In the genomic region with DNA sequence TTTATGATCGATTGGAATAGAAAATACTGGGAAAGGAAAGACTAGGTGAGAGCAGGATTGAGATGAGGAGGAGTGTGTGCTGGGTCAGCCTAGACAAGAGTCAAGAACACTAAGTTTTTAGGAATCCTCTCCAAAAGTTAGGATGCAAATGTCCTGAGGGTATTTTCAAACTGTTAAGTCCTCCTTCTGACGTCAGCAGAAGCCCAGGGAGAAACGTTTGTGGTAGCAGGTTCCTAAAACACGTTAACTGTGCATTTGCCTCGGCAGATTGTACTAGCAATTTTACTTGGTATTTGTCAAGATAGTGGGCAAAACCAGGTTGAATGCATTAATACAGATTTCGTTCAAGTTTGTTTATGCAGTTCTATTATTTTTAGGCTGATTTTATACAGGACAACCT, we compare ENCODE assay signal across 9 mouse cellular contexts. TPM values are rescaled to one million over a fixed set of nuclear protein-coding genes. Genes with fewer than 3 reads are reported as not detected.
DNase-seq lines count a peak whose midpoint lies in the region; ATAC-seq and TF ChIP-seq lines count a peak whose summit lies in the region.
"Had no signal": no experiment of that assay in that cellular context is flagged by ENCODE, and none has a peak within 500 bp of the region (broad histone marks: within the 10 kb centered on the region; RNA-seq: fewer than 3 reads in every experiment).

No protein-coding gene starts in this region.

- no peak for TF ChIP-seq POLR2A in lung, adult 2 months (IDR thresholded peaks at IDR 0.05; ENCODE audit: borderline replicate concordance, extremely low read depth, low read depth, low read length)

- peak overlapping the region; percentile 80 for H3K9ac ChIP-seq in kidney, embryonic 16.5 days (replicated peaks; ENCODE audit: low read length)
- peak overlapping the region; percentile 42; the same call in 1 of the 2 replicates for H3K9ac ChIP-seq in embryonic facial prominence, embryonic 11.5 days (replicated peaks; ENCODE audit: low read length)
- peak overlapping the region; percentile 34; the same call in 1 of the 2 replicates for H3K9ac ChIP-seq in intestine, embryonic 16.5 days (ENCODE audit: low read depth, low read length)
- no peak overlapping the region; the same call in 1 of the 2 replicates for H3K9ac ChIP-seq in neural tube, embryonic 14.5 days (replicated peaks; ENCODE audit: low read depth, low read length)

- 11% methylated on average over 6 of the region's 6 CpGs for WGBS in kidney, embryonic 16.5 days
- WGBS in embryonic facial prominence, embryonic 11.5 days = 15% methylated on average over 6 of the region's 6 CpGs
- WGBS in intestine, embryonic 16.5 days = 11% methylated on average over 6 of the region's 6 CpGs
- WGBS in neural tube, embryonic 14.5 days = 19% methylated on average over 6 of the region's 6 CpGs
- WGBS in lung, adult 2 months = 9% methylated on average over 6 of the region's 6 CpGs

- no peak overlapping the region for H3K27ac ChIP-seq in kidney, embryonic 16.5 days (ENCODE audit: low read length)
- no peak overlapping the region for H3K27ac ChIP-seq in embryonic facial prominence, embryonic 11.5 days (replicated peaks; ENCODE audit: low read depth, low read length)
- H3K27ac ChIP-seq in intestine, embryonic 16.5 days (ENCODE audit: low read length) = no peak overlapping the region
- no peak overlapping the region for H3K27ac ChIP-seq in neural tube, embryonic 14.5 days (ENCODE audit: low read depth, low read length)

- peaks cover 13% of the 10 kb centered on the region for H3K36me3 ChIP-seq in kidney, embryonic 16.5 days (ENCODE audit: insufficient read depth, low read length)
- H3K36me3 ChIP-seq in embryonic facial prominence, embryonic 11.5 days (replicated peaks; ENCODE audit: control insufficient read depth, insufficient read depth, low read depth, low read length) = no peaks in the 10 kb centered on the region
- no peaks in the 10 kb centered on the region for H3K36me3 ChIP-seq in intestine, embryonic 16.5 days (ENCODE audit: control insufficient read depth, insufficient read depth, low read length)
- H3K36me3 ChIP-seq in neural tube, embryonic 14.5 days (ENCODE audit: control insufficient read depth, insufficient read depth, low read length) = no peaks in the 10 kb centered on the region

- peaks cover 14% of the 10 kb centered on the region; the same call in 1 of the 2 replicates for H3K4me1 ChIP-seq in kidney, embryonic 16.5 days (ENCODE audit: insufficient read depth, low read length)
- H3K4me1 ChIP-seq in embryonic facial prominence, embryonic 11.5 days (ENCODE audit: control insufficient read depth, insufficient read depth, low read length) = no peaks in the 10 kb centered on the region
- peaks cover 4% of the 10 kb centered on the region; the same call in 1 of the 2 replicates for H3K4me1 ChIP-seq in intestine, embryonic 16.5 days (ENCODE audit: control insufficient read depth, insufficient read depth, low read length)
- H3K4me1 ChIP-seq in neural tube, embryonic 14.5 days (ENCODE audit: control insufficient read depth, insufficient read depth, low read length) = 0 out of 2 replicates have a peak, but pooled peaks cover 5% of the 10 kb centered on the region
- peaks cover 5% of the 10 kb centered on the region; the same call in 1 of the 2 replicates for H3K4me1 ChIP-seq in lung, adult 2 months (ENCODE audit: control insufficient read depth, insufficient read depth, low read length)

- ATAC-seq in kidney, embryonic 16.5 days (ENCODE audit: low FRiP score, low TSS enrichment) = no peak
- ATAC-seq in embryonic facial prominence, embryonic 11.5 days (replicated peaks; ENCODE audit: insufficient number of reproducible peaks, low FRiP score, low TSS enrichment, low read depth) = no peak
- ATAC-seq in intestine, embryonic 16.5 days = no peak
- no peak for ATAC-seq in neural tube, embryonic 14.5 days (ENCODE audit: low read depth)
- no peak for ATAC-seq in monocyte, adult 5-6 weeks (replicated peaks; ENCODE audit: insufficient number of reproducible peaks, low FRiP score, low TSS enrichment, poor library complexity, severe bottlenecking)

- H3K4me3 ChIP-seq in kidney, embryonic 16.5 days (ENCODE audit: low read length) = peak overlapping the region; percentile 85
- peak overlapping the region; percentile 74 for H3K4me3 ChIP-seq in embryonic facial prominence, embryonic 11.5 days (ENCODE audit: low read depth, low read length)
- H3K4me3 ChIP-seq in intestine, embryonic 16.5 days (ENCODE audit: low read length) = peak overlapping the region; percentile 83
- no peak overlapping the region for H3K4me3 ChIP-seq in neural tube, embryonic 14.5 days (ENCODE audit: low read depth, low read length)
- no peak overlapping the region for H3K4me3 ChIP-seq in lung, adult 2 months (replicated peaks; ENCODE audit: extremely low read depth, low read depth, low read length)

- peak overlapping the region; percentile 60 for H3K4me2 ChIP-seq in kidney, embryonic 16.5 days (replicated peaks; ENCODE audit: low read depth, low read length)
- H3K4me2 ChIP-seq in embryonic facial prominence, embryonic 11.5 days (ENCODE audit: low read depth, low read length) = peak overlapping the region; percentile 66
- peak overlapping the region; percentile 62 for H3K4me2 ChIP-seq in intestine, embryonic 16.5 days (ENCODE audit: low read depth, low read length)
- peak overlapping the region; percentile 74; the same call in 1 of the 2 replicates for H3K4me2 ChIP-seq in neural tube, embryonic 14.5 days (ENCODE audit: low read depth, low read length)

- no peaks in the 10 kb centered on the region for H3K9me3 ChIP-seq in kidney, embryonic 16.5 days (ENCODE audit: low read length)
- no peaks in the 10 kb centered on the region for H3K9me3 ChIP-seq in embryonic facial prominence, embryonic 11.5 days (replicated peaks; ENCODE audit: control insufficient read depth, low read length)
- H3K9me3 ChIP-seq in intestine, embryonic 16.5 days (ENCODE audit: control insufficient read depth, low read length) = no peaks in the 10 kb centered on the region
- H3K9me3 ChIP-seq in neural tube, embryonic 14.5 days (ENCODE audit: control insufficient read depth, low read length) = no peaks in the 10 kb centered on the region

- H3K27me3 ChIP-seq in kidney, embryonic 16.5 days (ENCODE audit: insufficient read depth, low read length) = no peaks in the 10 kb centered on the region
- no peaks in the 10 kb centered on the region for H3K27me3 ChIP-seq in embryonic facial prominence, embryonic 11.5 days (ENCODE audit: control insufficient read depth, insufficient read depth, low read length)
- H3K27me3 ChIP-seq in intestine, embryonic 16.5 days (replicated peaks; ENCODE audit: control insufficient read depth, insufficient read depth, low read length) = no peaks in the 10 kb centered on the region
- no peaks in the 10 kb centered on the region for H3K27me3 ChIP-seq in neural tube, embryonic 14.5 days (ENCODE audit: control insufficient read depth, insufficient read depth, low read length)

- no peak for TF ChIP-seq CTCF in lung, adult 2 months (IDR thresholded peaks at IDR 0.05; ENCODE audit: insufficient read depth, low read length)

- DNase-seq in kidney, postnatal 4 days = no peak
- peak; percentile 18 for DNase-seq in embryonic facial prominence, embryonic 11.5 days (ENCODE audit: low spot score)
- no peak for DNase-seq in lung, adult 2 months
- DNase-seq in cerebellum, postnatal 10 days = no peak
- DNase-seq: thymus, postnatal 36 days had no signal

RNA-seq across cellular contexts. Expression of gene Cep55, which starts 1.0 kb away (rescaled TPM):
- polyA plus RNA-seq in kidney, embryonic 16.5 days (2015; fragmentation: Nextera tagmentation; extraction: Ambion mirVana) = 28.2 and 30.3 TPM in 2 replicates
- polyA plus RNA-seq in embryonic facial prominence, embryonic 11.5 days (2014; fragmentation: Nextera tagmentation; extraction: Ambion mirVana) = 41.4 and 47.7 TPM in 2 replicates
- 21.9 and 22.2 TPM in 2 replicates for polyA plus RNA-seq in intestine, embryonic 16.5 days (2015; fragmentation: Nextera tagmentation; extraction: Ambion mirVana)
- 2.7 and 2.8 TPM in 2 replicates for polyA plus RNA-seq in neural tube, embryonic 14.5 days (2014; fragmentation: Nextera tagmentation; extraction: Ambion mirVana)
- polyA plus RNA-seq in lung, adult 2 months (2012; rRNA removed) = 0.38 and 0.40 TPM in 2 replicates
- 2.9 to 4.1 TPM (median 3.4 TPM) in 3 replicates for total RNA-seq in monocyte, adult 5-6 weeks (2017)

RNA-seq across cellular contexts. Expression of gene Myof, which starts 12.4 kb away (rescaled TPM):
- 20.9 and 21.0 TPM in 2 replicates for polyA plus RNA-seq in kidney, embryonic 16.5 days (2015; fragmentation: Nextera tagmentation; extraction: Ambion mirVana)
- polyA plus RNA-seq in embryonic facial prominence, embryonic 11.5 days (2014; fragmentation: Nextera tagmentation; extraction: Ambion mirVana) = 7.8 and 8.0 TPM in 2 replicates
- 6.5 and 9.2 TPM in 2 replicates for polyA plus RNA-seq in intestine, embryonic 16.5 days (2015; fragmentation: Nextera tagmentation; extraction: Ambion mirVana)
- polyA plus RNA-seq in neural tube, embryonic 14.5 days (2014; fragmentation: Nextera tagmentation; extraction: Ambion mirVana) = 0.74 and 4.0 TPM in 2 replicates
- polyA plus RNA-seq in lung, adult 2 months (2012; rRNA removed) = 46.7 and 51.8 TPM in 2 replicates
- total RNA-seq in monocyte, adult 5-6 weeks (2017) = 4.6 to 10.5 TPM (median 7.5 TPM) in 3 replicates

RNA-seq across cellular contexts. Expression of gene Ffar4, which starts 41.1 kb away (rescaled TPM):
- 1.3 and 1.4 TPM in 2 replicates for polyA plus RNA-seq in kidney, embryonic 16.5 days (2015; fragmentation: Nextera tagmentation; extraction: Ambion mirVana)
- 0.20 TPM in 1 of 2 replicates, not detected in the other for polyA plus RNA-seq in embryonic facial prominence, embryonic 11.5 days (2014; fragmentation: Nextera tagmentation; extraction: Ambion mirVana)
- 5.9 and 7.5 TPM in 2 replicates for polyA plus RNA-seq in intestine, embryonic 16.5 days (2015; fragmentation: Nextera tagmentation; extraction: Ambion mirVana)
- 0.43 TPM in 1 of 2 replicates, not detected in the other for polyA plus RNA-seq in neural tube, embryonic 14.5 days (2014; fragmentation: Nextera tagmentation; extraction: Ambion mirVana)
- polyA plus RNA-seq in lung, adult 2 months (2012; rRNA removed) = 21.8 and 27.8 TPM in 2 replicates
- 0.32 TPM in 1 of 3 replicates, not detected in the others for total RNA-seq in monocyte, adult 5-6 weeks (2017)

Comparison
In these comparisons a context has a peak if more than half of its experiments do, and no peak if none do; other contexts are left out.
1. H3K4me3 ChIP-seq: peak in kidney, embryonic 16.5 days (single experiment), embryonic facial prominence, embryonic 11.5 days (single experiment) and intestine, embryonic 16.5 days (single experiment); none in neural tube, embryonic 14.5 days (single experiment) and lung, adult 2 months (single experiment).
2. Peak in every context shown above with its lines, with median percentiles within 50 percentile points of each other: H3K4me2 ChIP-seq.